Mouse (Mus musculus) lung, adult 2 months (tissue): ENCODE measurements around the gene Mepe.

ENCODE experiments used
- CTCF ChIP-seq: fragments of 200-500 bp; IDR thresholded peaks from 2 replicates; pipeline ENCODE4 v1.5.1; 2011; ENCODE audit warnings: mild to moderate bottlenecking, low read length, control low read depth; ENCODE audit not compliant: insufficient read depth
- POLR2A ChIP-seq: fragments of 200-500 bp; IDR thresholded peaks from 2 replicates; pipeline ENCODE4 v1.6.1; 2011; ENCODE audit warnings: low read depth, mild to moderate bottlenecking, control low read depth, low read length, borderline replicate concordance; ENCODE audit errors: extremely low read depth

- TF ChIP-seq POLR2A (no peak), CTCF (no peak)
Measured at GRCm38 (mm10) chr5:104376890-104377289, 51.8 kb downstream of the Mepe start.
